Mouse (Mus musculus): ENCODE measurements around the gene Anp32e.
A peak's percentile ranks its signal among the peaks of the same experiment; 100 is the strongest.
"Not testable (repeated sequence)": the region's sequence is repeated elsewhere in the genome, so short reads cannot be mapped to it uniquely, and the experiment has no call there.

Anp32e gene

GRCm38 (mm10) chr3:95944742-95945141 is 15.7 kb downstream of the Anp32e start:
- DNase-seq = no peak

DNA sequence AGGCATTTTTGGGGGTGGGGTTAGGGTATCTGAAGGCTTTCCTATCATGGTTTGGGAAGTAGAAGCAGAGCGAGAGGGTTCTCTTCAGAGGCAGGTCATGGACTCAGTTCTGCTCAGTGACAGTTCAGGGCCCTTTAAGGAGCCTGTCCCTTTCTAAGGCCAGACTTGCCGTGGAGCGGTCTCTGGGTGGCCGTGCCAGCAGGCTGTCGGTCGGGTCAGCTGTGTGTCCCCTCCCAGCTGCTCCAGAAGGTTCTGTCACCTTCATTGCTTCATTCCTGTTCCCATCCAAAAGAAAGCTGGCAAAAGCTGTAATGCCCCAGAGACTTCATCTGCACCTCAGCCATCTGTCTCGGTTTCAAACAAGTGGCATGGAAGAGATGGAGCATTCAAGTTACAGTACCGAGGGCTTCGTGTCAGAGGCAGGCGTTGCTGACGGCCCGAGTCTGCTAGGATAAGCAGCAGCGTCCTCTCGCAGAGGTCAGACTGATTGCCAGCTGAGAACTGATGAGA is 16.7 kb downstream of the Anp32e start:
- DNase-seq = peak in 1 of 2 experiments; percentile 24

GRCm38 (mm10) chr3:95948325-95948724 is 19.3 kb downstream of the Anp32e start:
- DNase-seq = no peak

- peak; percentile 87 to 88 for DNase-seq
Observed at GRCm38 (mm10) chr3:95950763-95951551, 21.9 kb downstream of the Anp32e start.

DNA sequence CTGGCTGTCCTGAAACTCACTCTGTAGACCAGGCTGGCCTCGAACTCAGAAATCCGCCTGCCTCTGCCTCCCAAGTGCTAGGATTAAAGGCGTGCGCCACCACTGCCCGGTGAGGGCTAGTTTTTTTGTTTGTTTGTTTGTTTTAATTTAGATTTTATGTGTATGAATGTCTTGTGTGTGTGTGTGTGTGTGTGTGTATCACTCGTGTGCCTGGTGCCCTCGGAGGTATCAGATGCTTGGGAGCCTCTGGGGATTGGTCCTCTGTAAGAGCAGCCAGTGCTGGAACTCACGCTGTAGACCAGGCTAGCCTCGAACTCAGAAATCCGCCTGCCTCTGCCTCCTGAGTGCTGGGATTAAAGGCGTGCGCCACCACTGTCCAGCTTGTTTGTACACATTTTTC is 22.5 kb downstream of the Anp32e start:
- not testable (repeated sequence) for DNase-seq

- DNase-seq = no peak
Observed at GRCm38 (mm10) chr3:95953023-95953422, 24.0 kb downstream of the Anp32e start.

- DNase-seq = no peak
Observed at GRCm38 (mm10) chr3:95953522-95953921, 24.5 kb downstream of the Anp32e start.

DNA sequence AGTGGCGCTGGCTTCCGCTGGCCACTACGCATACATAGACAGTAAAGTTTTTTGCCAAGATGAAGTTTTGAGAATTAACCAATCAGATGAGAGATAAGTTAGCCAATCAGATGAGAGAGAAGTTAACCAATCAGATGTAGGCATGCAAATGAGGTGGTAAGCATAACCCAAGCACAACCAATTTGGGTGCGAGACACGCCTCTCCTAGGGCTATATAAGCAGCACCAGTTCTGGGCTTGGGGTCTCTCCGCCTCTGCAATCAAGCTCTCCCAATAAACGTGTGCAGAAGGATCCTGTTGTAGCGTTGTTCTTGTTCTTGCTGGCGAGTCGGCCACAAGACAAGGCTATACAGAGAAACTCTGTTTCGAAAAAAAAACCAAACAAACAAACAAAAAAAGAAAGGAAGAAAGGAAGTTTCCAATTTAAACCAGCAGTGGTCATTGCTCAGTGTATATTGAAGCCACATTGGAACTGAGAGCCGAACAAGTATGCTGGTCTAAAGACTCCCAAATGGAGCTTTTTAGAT is 25.7 kb downstream of the Anp32e start:
- DNase-seq = not testable (repeated sequence)

DNA sequence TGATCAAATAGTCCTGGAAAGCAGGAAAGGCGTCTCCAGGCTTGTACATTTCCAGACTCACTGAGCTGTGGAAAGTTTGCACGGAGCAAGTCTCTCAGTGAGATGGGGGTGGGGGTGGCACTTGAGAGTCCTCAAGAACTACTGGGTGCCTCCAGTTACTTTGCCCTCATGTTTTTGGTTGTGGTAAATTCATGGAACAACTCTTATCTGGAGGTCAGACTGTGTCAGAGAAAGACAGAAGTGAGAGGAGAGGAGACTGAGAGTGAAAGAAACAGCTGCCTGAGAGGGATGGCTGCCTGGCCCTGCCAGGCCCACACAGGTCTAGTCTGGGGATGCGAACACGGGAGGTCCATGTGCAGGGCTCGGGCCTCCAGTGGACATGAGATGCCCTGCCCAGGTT is 26.3 kb downstream of the Anp32e start:
- no peak for DNase-seq

- peak in 1 of 2 experiments; percentile 34 for DNase-seq
Observed at GRCm38 (mm10) chr3:95957359-95958148, 28.5 kb downstream of the Anp32e start.

DNA sequence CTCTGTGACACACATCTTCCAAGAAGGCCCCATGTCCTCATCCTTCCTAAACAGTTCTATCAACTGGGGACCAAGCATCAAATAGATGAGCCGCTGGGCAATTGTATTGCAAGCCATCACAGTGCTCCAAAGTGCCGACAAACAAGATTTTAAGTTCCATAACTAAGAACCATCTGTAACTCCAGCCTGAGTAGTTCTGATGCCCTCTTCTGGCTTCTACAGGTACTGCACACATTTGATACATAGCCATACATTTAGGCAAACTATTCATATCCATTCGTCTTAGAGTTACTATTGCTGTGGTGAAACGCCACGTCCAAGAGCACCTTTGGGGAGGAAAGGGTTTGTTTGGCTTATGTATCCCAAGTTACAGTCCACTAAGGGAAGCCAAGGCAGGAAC is 30.0 kb downstream of the Anp32e start:
- no peak for DNase-seq

DNA sequence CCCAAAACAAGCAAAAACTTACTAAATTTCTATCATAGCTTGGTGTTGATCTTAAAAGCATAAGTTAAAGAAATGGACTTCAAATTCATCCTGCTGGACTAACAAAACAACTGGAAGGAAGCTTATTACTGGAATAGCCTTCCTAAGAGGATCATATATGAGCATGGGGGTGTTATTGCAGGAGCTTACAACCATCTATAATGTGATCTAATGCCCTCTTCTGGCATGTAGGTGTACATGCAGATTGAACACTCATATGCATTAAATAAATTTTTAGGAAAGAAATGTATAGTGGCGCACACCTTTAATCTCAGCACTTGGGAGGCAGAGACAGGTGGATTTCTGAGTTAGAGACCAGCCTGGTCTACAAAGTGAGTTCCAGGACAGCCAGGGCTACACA is 30.8 kb downstream of the Anp32e start:
- DNase-seq = no peak

DNA sequence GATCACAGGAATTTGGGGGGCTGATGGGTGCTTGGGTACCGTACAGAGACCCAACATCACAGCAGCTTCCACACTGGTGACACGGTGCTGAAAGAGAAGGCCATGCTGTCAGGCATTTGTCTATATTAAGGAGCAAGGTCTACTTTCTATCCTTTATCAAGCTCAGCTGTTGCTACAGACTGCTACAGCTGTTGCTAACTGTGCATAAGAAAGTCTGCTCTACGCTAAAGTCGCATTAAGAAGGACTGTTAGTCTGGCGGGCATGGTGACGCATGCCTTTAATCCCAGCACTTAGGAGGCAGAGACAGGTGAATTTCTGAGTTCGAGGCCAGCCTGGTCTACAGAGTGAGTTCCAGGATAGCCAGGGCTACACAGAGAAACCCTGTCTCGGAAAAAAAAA is 33.1 kb downstream of the Anp32e start:
- DNase-seq = not testable (repeated sequence)

DNA sequence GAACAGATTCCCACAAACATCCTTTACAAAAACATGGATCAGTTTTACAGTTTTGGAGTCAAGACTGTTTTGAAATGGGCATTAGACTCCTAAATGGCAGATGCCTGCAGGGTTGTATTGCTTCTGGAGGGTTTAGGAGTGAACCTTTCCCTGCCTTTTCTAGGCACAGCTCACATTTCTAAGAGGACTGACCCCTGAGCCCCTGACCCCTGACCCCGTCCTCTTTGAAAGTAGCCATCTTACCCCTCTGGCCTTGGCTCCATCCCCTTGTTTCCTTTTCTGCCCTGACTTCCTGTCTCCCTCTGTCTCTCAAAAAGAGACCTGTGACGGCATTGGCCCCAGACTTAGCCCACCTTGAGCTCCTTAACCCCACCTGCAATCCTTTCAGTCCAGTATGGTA is 34.2 kb downstream of the Anp32e start:
- DNase-seq = no peak

DNA sequence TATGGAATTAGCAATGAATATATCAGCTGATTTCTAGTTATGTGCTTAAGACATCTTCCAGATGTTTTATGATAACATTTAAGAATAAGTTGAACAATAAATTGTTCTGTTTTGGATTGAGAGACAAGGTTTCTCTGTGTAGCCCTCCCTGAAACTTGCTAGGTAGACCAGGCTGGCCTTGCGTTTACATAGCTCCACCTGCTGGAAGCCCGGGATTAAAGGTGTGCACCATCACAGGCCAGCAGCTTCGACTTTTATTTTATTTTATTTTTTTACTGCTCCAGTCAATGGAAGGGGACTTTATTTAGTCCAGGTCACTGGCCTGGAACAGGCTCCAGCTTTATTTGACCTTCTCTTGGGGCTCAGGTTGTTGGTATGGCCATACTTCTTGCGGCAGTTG is 34.6 kb downstream of the Anp32e start:
- no peak for DNase-seq

- no peak for DNase-seq
Observed at GRCm38 (mm10) chr3:95965518-95966451, 36.7 kb downstream of the Anp32e start.

- no peak for DNase-seq
Observed at GRCm38 (mm10) chr3:95969277-95969676, 40.2 kb downstream of the Anp32e start.

- DNase-seq = not testable (repeated sequence)
Observed at GRCm38 (mm10) chr3:95970661-95971060, 41.6 kb downstream of the Anp32e start.

GRCm38 (mm10) chr3:95972251-95972872 is 43.3 kb downstream of the Anp32e start:
- no peak for DNase-seq

GRCm38 (mm10) chr3:95972873-95973634 is 44.0 kb downstream of the Anp32e start:
- DNase-seq = no peak

DNA sequence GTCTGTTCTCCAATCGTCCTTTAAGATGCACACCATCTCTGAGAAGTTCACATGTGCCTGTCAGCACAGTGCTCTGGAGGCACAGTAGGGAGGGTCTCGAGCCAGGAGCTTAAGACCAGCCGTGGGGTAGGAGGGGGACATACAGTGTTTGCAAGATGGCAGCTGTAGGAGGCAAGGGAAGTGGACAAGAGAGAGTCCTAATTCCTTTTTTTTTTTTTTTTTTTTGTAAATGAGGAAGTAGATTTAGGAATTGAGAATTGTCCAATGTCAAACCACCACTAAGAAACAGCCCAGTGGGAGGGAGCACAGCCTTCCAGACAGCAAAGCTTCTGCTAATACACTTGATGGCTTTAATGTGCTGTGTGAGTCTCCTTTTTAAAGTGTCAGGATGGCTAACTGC is 48.0 kb downstream of the Anp32e start:
- DNase-seq = no peak

All from lung, adult 18-20 months (tissue).